Mouse (Mus musculus) C2C12 (cell line): Measurements from ENCODE around the gene Slc4a11.

ENCODE experiments used
- CEBPB ChIP-seq: IDR thresholded peaks from one replicate; pipeline ENCODE4 v1.6.1; 2011; ENCODE audit warnings: low read depth, mild to moderate bottlenecking, control low read depth, moderate library complexity
- CTCF ChIP-seq: IDR thresholded peaks from one replicate; pipeline ENCODE4 v1.5.1; 2011; ENCODE audit not compliant: control insufficient read depth, insufficient read depth, insufficient read length

GRCm38 (mm10) chr2:130639276-130639675, 58.0 kb downstream of the Slc4a11 start:
- no peak for TF ChIP-seq CEBPB
- TF ChIP-seq CTCF, result no peak
